Mouse (Mus musculus) G1E (cell line): ENCODE measurements around the gene Tpcn1. TPM values are rescaled to one million over a fixed set of nuclear protein-coding genes. Genes with fewer than 3 reads are reported as not detected.

ENCODE experiments used
- ATAC-seq: 2 replicates; pipeline ENCODE4 v1.8.0; 2016; ENCODE audit warnings: mild to moderate bottlenecking; ENCODE audit not compliant: insufficient number of reproducible peaks, poor library complexity, low FRiP score, severe bottlenecking; ENCODE audit errors: extremely low read depth
- DNase-seq: peaks from one replicate; pipeline ENCODE4 v3.0.0; 2012; ENCODE audit warnings: low spot score
- H3K27me3 ChIP-seq: 2 replicates; pipeline ENCODE4 v1.6.1; 2012; ENCODE audit warnings: mild to moderate bottlenecking, low read length, inconsistent platforms; ENCODE audit not compliant: insufficient read depth
- H3K36me3 ChIP-seq: replicated peaks from 2 replicates; pipeline ENCODE3; 2012; ENCODE audit warnings: mild to moderate bottlenecking, inconsistent platforms
- H3K4me1 ChIP-seq: 2 replicates; pipeline ENCODE4 v1.6.1; 2012; ENCODE audit warnings: low read depth, low read length, inconsistent platforms, mixed read lengths; ENCODE audit not compliant: insufficient read depth
- H3K4me3 ChIP-seq: 2 replicates; pipeline ENCODE4 v1.5.1; 2012; ENCODE audit warnings: low read depth, mild to moderate bottlenecking, inconsistent platforms, low read length, moderate library complexity, mixed read lengths
- H3K9me3 ChIP-seq: replicated peaks from 2 replicates; pipeline ENCODE4 v1.6.1; 2012; ENCODE audit warnings: inconsistent platforms
- CTCF ChIP-seq: IDR thresholded peaks from 2 replicates; pipeline ENCODE4 v1.5.1; 2012; ENCODE audit warnings: low read depth, low read length, inconsistent platforms, mixed read lengths
- GATA1 ChIP-seq: IDR thresholded peaks from 2 replicates; pipeline ENCODE4 v1.6.1; 2012; ENCODE audit warnings: borderline replicate concordance, low read length, inconsistent platforms, mixed read lengths
- GATA2 ChIP-seq: IDR thresholded peaks from 2 replicates; pipeline ENCODE4 v1.6.1; 2012; ENCODE audit warnings: low read depth, low read length, inconsistent platforms, borderline replicate concordance
- POLR2AphosphoS5 ChIP-seq: IDR thresholded peaks from 2 replicates; pipeline ENCODE4 v1.6.1; 2012; ENCODE audit warnings: low read depth, low read length, inconsistent platforms; ENCODE audit not compliant: insufficient replicate concordance
- TAL1 ChIP-seq: conservative IDR thresholded peaks from 2 replicates; pipeline ENCODE4 v1.6.1; 2012; ENCODE audit warnings: low read depth, low read length, inconsistent platforms, mixed read lengths
- polyA plus RNA-seq: library from polyadenylated mRNA; stranded (reverse); fragments of >175 nt; gene quantifications from 2 replicates; pipeline ENCODE4 v1.2.3, GENCODE M21; 2012
- total RNA-seq, 2 experiments: library from RNA; stranded (forward) in 1 of 2; stranded (reverse) in 1 of 2; fragments of 200-1000 nt in 1 of 2; fragments of >200 nt in 1 of 2; fragmentation: Nextera tagmentation in 1 of 2; gene quantifications; 2 replicates each; pipeline ENCODE4 v1.2.3; 2014 to 2017

Tpcn1 gene
- total and polyA plus RNA-seq, 3 experiments: 3.2 to 51.6 (median 33.2) TPM

GRCm38 (mm10) chr5:120510982-120511642 is 77.4 kb downstream of the Tpcn1 start, which contains the start of gene Slc8b1:
Gene Slc8b1 (plus strand): TSS chr5:120511168.
- no peak for TF ChIP-seq GATA2
- DNase-seq: peak; percentile 79
- peaks cover 48% of the 10 kb centered on the region for H3K4me1 ChIP-seq

GRCm38 (mm10) chr5:120507311-120507710 is 81.2 kb downstream of the Tpcn1 start:
- TF ChIP-seq POLR2AphosphoS5 (no peak), GATA2 (no peak), CTCF (no peak), TAL1 (no peak), GATA1 (no peak)
- Histone ChIP-seq H3K36me3 (no peaks in the 10 kb centered on the region), H3K27me3 (peaks cover 19% of the 10 kb centered on the region), H3K4me3 (no peak overlapping the region), H3K9me3 (peaks cover 3% of the 10 kb centered on the region), H3K4me1 (peaks cover 31% of the 10 kb centered on the region)
- no peak for ATAC-seq
- DNase-seq: no peak

More at GRCm38 (mm10) chr5:120510982-120511642, 77.4 kb downstream of the Tpcn1 start, which contains the start of gene Slc8b1:
- H3K27me3 ChIP-seq: peaks cover 19% of the 10 kb centered on the region
- H3K4me3 ChIP-seq: peak within 1 kb of the TSS; percentile 74
- H3K9me3 ChIP-seq: peaks cover 3% of the 10 kb centered on the region
- peak; percentile 97 for ATAC-seq
- peaks cover 15% of the 10 kb centered on the region for H3K36me3 ChIP-seq

DNA sequence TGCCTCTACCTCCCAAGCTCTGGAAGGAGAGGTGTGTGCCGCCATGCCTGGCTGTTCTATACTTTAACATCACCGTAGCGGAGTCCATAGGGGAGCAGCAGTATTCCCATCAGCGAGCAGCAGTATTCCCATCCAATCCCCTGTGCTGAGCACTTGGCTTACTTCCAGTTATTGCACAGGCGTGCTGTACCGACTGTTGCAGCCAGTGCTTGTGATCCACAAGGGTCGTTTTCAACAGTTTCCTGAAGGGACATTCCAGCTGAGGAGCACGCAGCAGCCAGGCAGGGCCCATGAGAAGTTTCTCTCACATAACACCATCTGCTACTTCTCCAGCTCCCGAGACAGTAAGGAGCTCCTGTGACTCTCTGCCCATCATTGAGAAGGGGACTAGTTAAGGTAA is 82.0 kb downstream of the Tpcn1 start:
- no peak for ATAC-seq
- peaks cover 31% of the 10 kb centered on the region for H3K4me1 ChIP-seq
- peaks cover 3% of the 10 kb centered on the region for H3K9me3 ChIP-seq
- no peak overlapping the region for H3K4me3 ChIP-seq
- DNase-seq: no peak
- H3K27me3 ChIP-seq: peaks cover 19% of the 10 kb centered on the region
- TF ChIP-seq POLR2AphosphoS5: no peak
- no peak for TF ChIP-seq GATA2
- no peak for TF ChIP-seq TAL1
- H3K36me3 ChIP-seq: peaks cover 6% of the 10 kb centered on the region

DNA sequence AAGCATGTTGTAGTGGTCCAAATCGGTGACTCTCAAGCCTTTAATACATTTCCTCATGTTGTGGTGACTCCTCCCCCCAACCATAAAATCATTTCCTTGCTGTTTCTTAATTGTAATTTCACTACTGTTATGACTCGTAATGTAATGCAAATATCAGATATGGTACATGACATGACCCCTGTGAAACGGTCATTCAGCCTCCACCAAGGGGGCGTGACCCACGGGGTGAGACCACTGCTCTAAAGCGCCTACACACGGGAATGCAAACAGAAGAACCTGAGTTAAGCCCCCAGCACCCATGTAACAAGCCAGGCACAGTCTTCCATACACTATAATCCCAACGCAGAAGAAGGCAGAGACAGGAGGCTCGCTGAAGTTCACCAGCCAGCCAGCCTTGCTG is 82.7 kb downstream of the Tpcn1 start:
- peaks cover 29% of the 10 kb centered on the region for H3K4me1 ChIP-seq
- no peak overlapping the region for H3K4me3 ChIP-seq
- no peak for ATAC-seq
- peaks cover 19% of the 10 kb centered on the region for H3K27me3 ChIP-seq
- peaks cover 12% of the 10 kb centered on the region for H3K36me3 ChIP-seq
- no peak for DNase-seq
- TF ChIP-seq GATA1: no peak
- TF ChIP-seq CTCF: no peak
- no peak for TF ChIP-seq POLR2AphosphoS5
- no peak for TF ChIP-seq TAL1
- no peak for TF ChIP-seq GATA2
- peaks cover 3% of the 10 kb centered on the region for H3K9me3 ChIP-seq

DNA sequence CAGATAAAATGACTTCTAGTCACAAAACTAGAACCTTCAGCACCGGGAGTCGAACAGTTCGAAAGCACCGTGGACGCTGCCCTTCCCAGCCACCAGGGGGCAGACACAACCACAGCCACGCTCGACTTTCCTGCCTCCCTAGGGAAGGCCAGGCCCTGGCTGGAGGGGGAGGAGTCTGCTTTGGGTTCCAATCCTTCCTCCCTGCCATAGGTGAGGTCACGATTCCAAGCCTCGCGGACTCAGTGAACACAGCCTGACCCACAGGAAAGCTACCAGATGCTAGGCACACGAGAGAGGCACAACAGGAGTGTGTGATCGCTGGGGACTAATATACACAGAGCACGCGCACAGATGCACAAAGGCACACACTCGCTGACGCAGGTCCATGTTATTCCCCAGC is 83.1 kb downstream of the Tpcn1 start:
- no peak for TF ChIP-seq GATA2
- TF ChIP-seq GATA1: no peak
- TF ChIP-seq TAL1: no peak
- TF ChIP-seq CTCF: peak; percentile 78
- TF ChIP-seq POLR2AphosphoS5: no peak
- ATAC-seq: peak; percentile 42; the same call in 1 of the 2 replicates
- peak; percentile 48 for DNase-seq
- H3K36me3 ChIP-seq: peaks cover 12% of the 10 kb centered on the region
- H3K4me3 ChIP-seq: no peak overlapping the region
- H3K4me1 ChIP-seq: peaks cover 26% of the 10 kb centered on the region
- H3K27me3 ChIP-seq: peaks cover 19% of the 10 kb centered on the region
- H3K9me3 ChIP-seq: peaks cover 3% of the 10 kb centered on the region

GRCm38 (mm10) chr5:120503144-120503795 is 85.2 kb downstream of the Tpcn1 start, which contains the start of gene Plbd2:
Gene Plbd2 (minus strand): TSS chr5:120503625.
- H3K27me3 ChIP-seq: peaks cover 9% of the 10 kb centered on the region
- H3K4me3 ChIP-seq: peak within 1 kb of the TSS; percentile 97
- H3K4me1 ChIP-seq: peaks cover 29% of the 10 kb centered on the region
- no peak for TF ChIP-seq POLR2AphosphoS5
- no peak for TF ChIP-seq GATA1
- no peak for TF ChIP-seq CTCF
- no peak for TF ChIP-seq TAL1
- TF ChIP-seq GATA2: no peak
- H3K9me3 ChIP-seq: no peaks in the 10 kb centered on the region
- H3K36me3 ChIP-seq: peaks cover 28% of the 10 kb centered on the region
- ATAC-seq (peak; percentile 42; the same call in 1 of the 2 replicates), DNase-seq (peak; percentile 78)
